Mouse (Mus musculus) megakaryocyte, embryonic 14.5 days (primary cell): ENCODE measurements around the gene Fam187b.

Source experiments
- FLI1 ChIP-seq: IDR thresholded peaks from 2 replicates; pipeline ENCODE4 v1.6.1; 2012; ENCODE audit warnings: low read length, inconsistent platforms, mixed read lengths
- GATA1 ChIP-seq: IDR thresholded peaks from 3 replicates; pipeline ENCODE4 v1.6.1; 2012; ENCODE audit warnings: mixed read lengths, low read length, inconsistent platforms, borderline replicate concordance

- TF ChIP-seq GATA1 (no peak), FLI1 (no peak)
These were observed 39.4 kb downstream of the Fam187b start for GRCm38 (mm10) chr7:31012971-31013370.
